Mouse (Mus musculus) lung, postnatal 14 days (tissue): ENCODE measurements around the gene Gpbar1.
"Not testable (repeated sequence)": the region's sequence is repeated elsewhere in the genome, so short reads cannot be mapped to it uniquely, and the experiment has no call there.

ENCODE experiments used
- DNase-seq: peaks from one replicate; pipeline ENCODE4 v3.0.0; 2021

Gene Gpbar1

DNA sequence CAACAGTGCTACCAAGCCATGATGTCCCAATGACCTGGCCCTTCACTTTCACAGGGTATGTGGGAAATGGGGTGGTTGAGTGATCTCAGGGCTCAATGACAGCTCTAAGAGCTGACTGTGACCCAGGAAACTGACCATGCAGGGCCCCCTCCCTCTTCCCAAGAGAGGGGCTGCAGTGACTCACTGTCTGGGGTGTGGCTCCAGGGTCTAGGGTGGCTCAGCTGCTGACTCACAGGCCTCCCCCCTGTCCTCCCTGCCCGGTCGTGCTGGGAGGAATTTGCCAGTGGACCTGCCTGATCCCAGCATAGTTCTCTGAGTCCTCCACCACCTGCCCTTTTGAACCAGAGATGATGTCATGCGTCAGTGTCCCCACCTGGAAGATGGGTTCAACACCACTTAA, 18.9 kb downstream of the Gpbar1 start:
- peak; percentile 59 for DNase-seq

GRCm38 (mm10) chr1:74298157-74298750, 19.9 kb downstream of the Gpbar1 start:
- no peak for DNase-seq

GRCm38 (mm10) chr1:74298996-74299395, 20.6 kb downstream of the Gpbar1 start:
- peak; percentile 67 for DNase-seq

DNA sequence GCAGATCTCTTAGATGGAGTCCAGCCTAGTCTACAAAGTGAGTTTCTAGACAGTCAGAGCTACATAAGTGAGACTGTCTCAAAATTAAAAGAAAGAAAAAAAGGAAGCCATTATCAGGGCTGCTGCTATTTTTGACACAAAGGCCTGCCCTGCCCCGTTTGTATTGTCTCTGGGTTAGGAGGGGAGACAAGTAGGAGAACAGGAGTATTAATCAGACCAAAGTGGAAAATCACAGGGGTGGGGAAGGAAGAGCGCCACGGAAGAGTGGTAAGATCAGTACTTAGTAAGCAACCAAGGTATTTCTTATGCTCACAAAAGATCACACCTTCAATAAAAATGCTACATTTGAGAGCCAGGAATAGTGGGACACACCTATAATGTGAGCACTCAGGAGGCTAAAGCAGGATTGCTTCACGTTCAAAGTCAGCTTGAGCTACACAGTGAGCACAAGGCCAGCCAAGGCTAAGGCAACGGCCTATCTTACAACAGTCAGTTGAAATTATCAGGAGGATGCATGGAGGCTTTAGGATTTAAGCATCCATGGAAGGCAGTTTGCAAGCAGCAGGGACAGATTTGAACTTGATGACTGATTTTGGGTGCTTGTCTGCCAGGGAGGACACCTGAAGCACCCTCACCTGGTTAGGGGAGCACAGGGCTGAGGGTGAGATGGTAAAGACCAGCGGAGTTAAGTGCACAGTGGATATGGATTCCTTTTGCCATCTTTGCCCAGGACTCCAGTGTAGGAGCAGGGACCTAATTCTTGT, 22.2 kb downstream of the Gpbar1 start:
- DNase-seq, result no peak

GRCm38 (mm10) chr1:74302229-74302628, 23.9 kb downstream of the Gpbar1 start:
- DNase-seq, result no peak

DNA sequence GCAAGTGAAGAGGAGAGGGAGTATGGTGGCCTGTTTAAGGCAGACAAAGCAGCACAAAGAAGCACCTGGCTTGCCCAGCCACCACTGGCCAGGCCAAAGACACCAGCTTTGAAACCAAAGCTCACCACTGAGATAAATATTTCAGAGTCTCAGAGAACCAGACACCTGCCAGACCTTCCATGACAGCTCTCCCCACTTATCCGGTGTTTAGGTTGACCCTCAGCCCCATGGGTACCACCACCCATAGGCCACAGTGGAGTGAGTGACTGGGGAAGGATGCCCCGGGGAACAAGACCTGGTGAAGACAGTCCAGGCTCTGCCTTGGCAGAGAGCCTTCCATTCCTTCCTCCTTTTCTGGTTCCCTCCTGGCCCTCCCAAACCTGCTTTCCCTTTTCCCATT, 24.5 kb downstream of the Gpbar1 start:
- DNase-seq, result no peak

DNA sequence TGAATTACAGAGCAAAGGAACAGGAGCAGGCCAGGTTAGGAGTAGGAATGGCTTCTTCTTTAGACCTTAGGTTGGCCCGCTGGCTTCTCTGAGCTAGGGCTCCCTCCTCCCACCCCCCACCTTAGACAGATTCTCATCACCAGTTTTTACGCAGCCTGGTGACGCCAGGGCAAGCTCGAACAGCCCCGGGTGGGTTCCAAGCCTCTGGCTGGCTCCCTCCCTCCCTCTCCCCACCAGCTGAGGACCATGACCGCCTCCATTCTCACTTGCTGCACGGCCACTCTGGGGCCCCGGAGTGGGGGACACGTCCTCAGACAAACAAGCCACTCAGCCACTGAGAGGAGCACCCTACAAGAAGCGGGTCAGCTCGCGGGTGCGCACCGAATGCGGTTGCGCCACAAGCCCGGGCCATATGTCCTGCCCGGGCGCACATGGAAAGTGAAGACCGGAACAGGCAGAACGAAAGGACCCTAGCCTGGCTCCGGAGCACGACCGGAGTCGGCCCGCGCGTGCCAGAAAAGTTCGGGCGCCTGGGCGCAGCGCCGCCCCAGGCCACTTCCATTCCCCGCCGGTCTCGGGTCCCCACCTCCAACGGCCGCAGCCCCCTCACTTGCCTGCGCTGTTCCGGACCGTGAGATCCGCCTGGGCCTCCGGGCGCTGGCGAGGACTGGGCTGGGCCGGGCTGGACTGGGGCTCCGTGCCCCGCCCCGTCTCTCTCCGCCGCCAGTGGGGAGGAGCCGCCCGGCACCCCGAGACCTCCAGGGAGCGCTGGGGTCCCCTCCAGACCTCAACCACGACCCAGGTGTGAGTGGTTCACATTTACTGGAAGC, 25.4 kb downstream of the Gpbar1 start:
- peak; percentile 86 for DNase-seq

DNA sequence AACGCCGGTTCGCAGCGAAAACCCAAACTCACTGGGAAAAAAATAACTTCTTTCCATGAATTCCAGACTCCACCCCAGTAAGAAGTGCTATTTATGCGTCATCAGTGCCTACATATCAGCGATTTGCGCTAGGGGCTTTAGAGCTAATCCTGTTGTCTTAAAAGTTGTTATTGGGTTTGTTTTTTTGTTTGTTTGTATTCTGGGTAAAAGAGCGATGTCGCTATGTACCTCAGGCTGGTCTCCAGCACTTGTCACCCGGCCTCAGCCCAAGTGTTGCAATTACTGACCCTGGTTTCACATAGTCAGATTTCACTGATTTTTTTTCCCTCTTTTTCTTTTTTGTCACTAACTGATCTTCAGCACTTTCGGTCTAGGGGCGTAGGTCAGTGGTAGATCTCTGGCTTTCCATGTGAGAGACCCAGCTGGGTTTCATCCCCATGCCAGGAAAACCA, 26.0 kb downstream of the Gpbar1 start:
- no peak for DNase-seq

DNA sequence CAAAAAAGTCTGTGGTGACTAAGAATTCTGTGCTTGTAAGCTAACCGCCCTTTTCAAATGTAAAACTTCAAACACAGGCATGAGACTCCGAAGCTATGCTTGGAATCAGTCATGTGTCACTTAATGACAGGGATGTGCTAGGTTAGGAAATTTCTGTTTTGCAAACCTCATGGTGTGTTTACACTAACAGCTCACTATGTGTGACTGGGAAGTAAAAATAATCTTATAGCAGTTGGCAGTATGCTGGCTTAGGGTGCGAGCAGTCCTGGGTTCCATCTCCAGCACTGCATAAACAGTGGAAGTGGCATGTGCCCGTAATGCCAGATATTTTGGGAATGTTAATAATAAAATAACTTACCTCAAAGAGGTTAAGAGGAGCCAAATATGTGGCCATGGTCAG, 26.6 kb downstream of the Gpbar1 start:
- DNase-seq, result no peak

DNA sequence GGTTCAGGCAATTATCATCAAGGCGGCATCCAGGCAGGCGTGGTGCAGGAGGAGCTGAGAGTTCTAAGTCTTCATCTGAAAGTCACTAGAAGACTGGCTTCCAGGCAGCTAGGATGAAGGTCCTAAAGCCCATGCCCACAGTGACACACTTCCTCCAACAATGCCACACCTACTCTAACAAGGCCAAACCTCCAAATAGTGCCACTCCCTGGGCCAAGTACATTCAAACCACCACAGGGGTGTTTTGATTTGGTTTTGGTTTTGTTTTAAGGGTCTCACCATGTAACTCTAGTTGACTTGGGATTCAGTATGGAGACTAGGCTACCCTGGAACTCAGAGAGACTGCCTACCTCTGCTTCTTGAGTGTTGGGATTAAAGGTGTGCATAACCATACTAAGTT, 27.2 kb downstream of the Gpbar1 start, which contains the start of gene Tmbim1:
Tmbim1 (minus strand) TSS at position 101 of the 400 bp plus-strand sequence.
- no peak for DNase-seq

DNA sequence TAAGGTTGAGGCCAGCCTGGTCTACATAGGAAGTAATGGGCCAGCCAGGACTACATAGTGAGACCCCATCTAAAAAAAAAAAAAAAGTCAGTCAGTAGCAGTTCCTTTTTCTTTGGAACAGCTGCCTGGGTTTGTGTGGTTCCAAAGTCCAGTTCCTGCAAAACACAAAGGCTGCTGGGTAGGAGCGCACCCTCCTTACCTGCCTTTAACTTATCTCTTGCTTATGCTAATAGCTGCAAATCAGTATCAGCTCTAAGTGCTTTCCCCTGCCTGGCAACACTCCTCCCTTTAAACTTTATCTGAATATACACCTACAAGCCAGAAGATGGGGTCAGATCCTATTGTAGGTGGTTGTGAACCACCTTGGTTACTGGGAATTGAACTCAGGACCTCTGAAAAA, 28.8 kb downstream of the Gpbar1 start:
- no peak for DNase-seq

DNA sequence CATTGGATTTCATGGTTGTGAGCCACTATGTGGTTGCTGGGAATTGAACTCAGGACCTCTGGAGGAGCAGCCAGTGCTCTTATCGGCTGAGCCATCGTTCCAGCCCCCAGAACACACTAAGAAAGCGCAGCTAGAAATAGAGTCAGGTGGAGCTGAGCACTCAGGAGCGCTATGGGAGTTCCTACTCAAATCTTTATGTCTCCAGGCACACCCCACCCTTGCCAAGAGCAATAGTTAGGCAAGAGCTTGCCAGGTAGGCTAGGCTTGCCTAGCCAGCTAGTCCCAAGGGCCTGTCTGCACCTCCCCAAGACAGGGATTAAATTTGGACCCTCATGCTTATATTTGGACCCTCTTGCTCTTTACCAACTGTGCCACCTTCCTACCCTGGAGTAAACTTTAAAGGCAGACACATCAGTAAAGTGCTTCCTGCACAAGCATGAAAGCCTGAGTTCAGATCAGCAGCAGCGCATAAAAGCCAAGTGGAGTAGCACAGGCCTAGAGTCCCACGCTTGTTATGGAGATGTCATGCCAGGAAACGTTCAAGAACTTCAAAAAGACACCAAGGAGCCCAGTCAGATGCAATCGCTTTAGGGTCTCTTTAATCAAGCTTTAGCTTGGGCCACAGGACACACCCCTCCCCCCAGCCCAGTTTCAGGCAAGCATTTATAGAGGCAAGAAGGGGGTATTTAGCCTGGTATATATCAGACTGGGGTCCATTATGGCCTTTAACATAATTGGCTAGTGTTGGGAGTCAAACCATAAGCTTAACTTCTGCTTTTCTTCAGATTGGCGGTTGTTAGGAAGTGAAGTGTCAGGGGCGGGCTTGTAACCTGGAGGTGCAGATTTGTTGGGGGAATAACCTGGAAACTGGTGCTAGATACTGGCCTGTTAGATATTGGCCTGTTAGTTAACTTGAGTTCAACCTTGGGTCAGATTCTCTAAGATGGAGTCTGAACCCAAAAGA, 29.9 kb downstream of the Gpbar1 start:
- DNase-seq, result no peak

DNA sequence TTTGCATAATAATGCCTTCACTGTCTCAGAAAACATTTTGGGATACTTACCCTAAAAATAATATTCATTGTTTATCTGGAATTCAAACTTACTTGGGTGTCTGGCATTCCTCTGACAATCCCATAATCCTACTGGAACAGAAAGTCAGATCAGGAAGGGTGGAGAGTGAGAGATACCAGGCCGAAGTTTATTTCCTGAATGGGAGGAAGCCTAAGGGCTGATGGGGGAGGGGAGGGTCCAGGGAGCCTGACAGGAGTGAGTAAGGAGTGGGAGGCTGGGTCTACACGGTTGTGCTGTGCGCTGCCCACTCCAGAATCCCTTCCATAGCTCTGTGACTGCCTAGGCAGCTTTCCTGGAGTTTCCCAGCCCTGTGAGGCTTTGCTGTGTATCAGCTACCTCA, 31.4 kb downstream of the Gpbar1 start:
- peak; percentile 53 for DNase-seq

DNA sequence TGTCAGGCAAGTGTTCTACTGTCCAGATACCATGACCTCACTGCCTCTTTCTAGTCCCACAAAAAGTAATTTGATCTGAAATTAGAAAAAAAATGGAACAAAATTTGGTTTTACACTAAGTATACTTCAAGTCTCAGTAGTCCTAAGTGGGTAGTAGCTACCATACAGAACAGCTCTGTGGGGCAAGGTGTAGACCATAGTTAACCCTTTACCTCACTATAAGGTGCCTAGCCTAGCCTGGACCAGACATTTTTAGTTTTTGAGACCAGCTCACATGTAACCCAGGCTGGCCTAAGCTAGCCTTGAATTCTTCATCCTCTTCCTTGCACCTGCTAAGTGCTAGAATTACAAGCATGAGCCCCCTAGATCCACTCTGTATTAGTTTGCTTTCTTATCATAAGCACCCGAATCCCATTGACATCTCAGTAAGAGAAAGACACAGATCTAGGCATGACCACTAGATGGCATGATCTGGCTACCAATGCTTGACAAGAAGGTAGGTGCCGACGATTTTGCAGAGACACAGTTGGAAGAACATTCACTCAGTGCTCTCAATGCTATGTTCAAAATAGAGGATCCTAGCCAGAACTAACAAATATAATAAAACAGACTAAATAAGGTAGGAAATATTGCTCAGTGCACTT, 34.8 kb downstream of the Gpbar1 start:
- DNase-seq, result peak; percentile 79

DNA sequence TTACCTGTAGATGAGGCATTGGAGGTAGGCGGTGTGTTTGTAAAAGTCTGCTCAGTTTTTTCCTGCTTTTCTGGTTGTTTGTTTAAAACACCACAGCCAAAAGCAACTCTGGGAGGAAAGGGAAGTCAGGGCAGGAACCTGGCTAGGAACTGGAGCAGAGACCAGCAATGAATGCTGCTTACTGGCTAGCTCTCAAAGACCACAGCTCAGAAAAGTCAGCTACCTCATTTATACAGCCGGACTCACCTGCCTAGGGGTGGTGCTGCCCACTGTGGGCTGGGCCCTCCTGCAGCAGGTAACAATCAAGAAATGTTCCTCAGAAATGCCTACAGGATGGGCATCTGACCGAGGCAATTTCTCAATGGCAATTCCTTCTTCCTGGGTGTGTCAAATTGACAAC, 36.4 kb downstream of the Gpbar1 start:
- no peak for DNase-seq

DNA sequence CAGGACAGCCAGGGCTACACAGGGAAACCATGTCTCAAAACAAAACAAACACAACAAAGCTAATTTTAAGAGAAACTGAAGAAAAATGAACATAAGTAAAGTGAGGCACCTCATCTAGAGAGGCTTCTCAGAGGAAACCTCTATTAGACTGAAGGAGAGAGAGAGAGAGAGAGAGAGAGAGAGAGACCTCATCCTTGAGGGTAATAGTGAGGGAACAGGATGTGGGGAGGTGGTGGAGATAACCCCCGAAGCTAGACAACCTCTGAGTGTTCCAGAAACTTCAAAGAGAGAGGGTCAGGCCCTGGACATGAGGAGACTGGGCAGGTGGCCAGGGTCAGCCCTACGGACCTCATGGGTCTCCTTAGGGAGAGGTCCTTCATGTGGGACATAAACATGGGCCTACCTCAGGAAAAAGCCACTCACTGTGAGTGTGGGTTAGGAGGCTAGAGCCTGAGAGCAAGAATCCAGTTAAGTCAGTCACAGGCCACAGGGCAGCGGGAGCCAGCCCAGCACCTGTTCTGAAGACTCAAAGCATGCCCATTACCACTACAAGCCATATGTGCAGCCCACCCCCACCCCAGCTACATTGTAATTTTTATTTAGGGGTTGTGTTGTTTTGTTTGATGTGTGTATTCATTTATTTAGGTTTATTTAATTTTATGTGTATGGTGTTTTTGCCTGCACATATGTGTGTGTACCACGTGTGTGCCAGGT, 37.9 kb downstream of the Gpbar1 start:
- DNase-seq, result no peak

GRCm38 (mm10) chr1:74318711-74319110, 40.4 kb downstream of the Gpbar1 start:
- DNase-seq, result no peak

- no peak for DNase-seq
Measured at GRCm38 (mm10) chr1:74321396-74321795, 43.0 kb downstream of the Gpbar1 start.

- DNase-seq, result not testable (repeated sequence)
Measured at GRCm38 (mm10) chr1:74326916-74327315, 48.6 kb downstream of the Gpbar1 start.
